Mouse (Mus musculus): ENCODE measurements at regions not wholly inside any gene's neighbourhood (a gene's known extent, or its start where the extent isn't known, plus 50 kb on each side); places are given as distances from the start of the nearest gene placed in this dataset.
A peak's percentile ranks its signal among the peaks of the same experiment; 100 is the strongest.

DNA sequence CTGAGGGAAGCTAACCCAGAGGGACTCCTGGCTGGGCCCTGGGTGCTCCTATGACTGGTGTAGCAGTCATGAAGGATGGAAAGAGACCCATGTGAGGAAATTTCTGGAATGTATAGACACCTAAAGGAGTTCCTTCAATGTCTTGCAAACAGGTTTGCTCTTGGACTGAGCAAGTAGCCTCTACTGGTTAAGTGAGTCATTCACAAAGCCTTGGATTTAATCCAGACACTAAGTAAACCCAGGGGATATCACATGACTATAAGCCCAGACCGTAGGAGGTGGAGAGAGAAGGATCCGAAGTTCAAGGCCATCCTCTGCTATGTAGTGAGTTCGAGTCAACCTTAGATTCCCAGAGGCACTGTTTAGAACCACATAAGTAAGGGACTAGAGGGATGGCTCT, 1286.5 kb upstream of the A1bg start:
- WGBS: 83% methylated on average over 3 of the region's 3 CpGs

DNA sequence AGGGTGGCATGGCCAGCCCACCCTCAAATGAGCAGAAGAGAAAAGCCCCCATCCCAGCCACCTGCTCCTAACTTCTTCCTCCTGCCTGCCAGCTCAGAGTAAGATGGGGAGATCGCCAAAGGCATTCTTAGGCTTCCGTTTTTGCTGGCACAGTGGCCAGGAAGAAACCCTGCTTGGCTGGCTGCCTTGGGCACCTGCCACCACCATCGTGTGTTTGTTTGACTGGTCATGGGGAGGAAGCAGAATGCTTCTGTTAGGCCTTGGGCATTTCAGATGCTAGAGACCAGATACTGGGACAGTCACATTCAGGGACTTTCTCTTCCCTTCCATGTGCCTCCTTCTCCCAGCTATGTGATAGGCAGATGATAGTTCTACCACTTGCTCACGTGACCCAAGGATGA, 1283.7 kb upstream of the A1bg start:
- Histone ChIP-seq H3K9me3 (no peaks in the 10 kb centered on the region), H3K27me3 (replicated peaks) (no peaks in the 10 kb centered on the region), H3K4me2 (no peak overlapping the region), H3K27ac (no peak overlapping the region), H3K4me1 (no peaks in the 10 kb centered on the region), H3K9ac (no peak overlapping the region), H3K4me3 (replicated peaks) (no peak overlapping the region), H3K36me3 (no peaks in the 10 kb centered on the region)
- ATAC-seq (ENCODE audit: insufficient read depth, low FRiP score, low read depth): no peak
- WGBS: 81% methylated on average over 4 of the region's 4 CpGs

More for the DNA sequence above, 1286.5 kb upstream of the A1bg start:
- no peak overlapping the region for H3K4me3 ChIP-seq (replicated peaks)
- H3K9me3 ChIP-seq: no peaks in the 10 kb centered on the region
- no peak overlapping the region for H3K9ac ChIP-seq
- no peak for ATAC-seq (ENCODE audit: insufficient read depth, low FRiP score, low read depth)
- no peaks in the 10 kb centered on the region for H3K36me3 ChIP-seq
- no peaks in the 10 kb centered on the region for H3K27me3 ChIP-seq (replicated peaks)
- no peaks in the 10 kb centered on the region for H3K4me1 ChIP-seq
- no peak overlapping the region for H3K27ac ChIP-seq
- H3K4me2 ChIP-seq: no peak overlapping the region

GRCm38 (mm10) chr15:62203951-62204905, 1281.4 kb upstream of the A1bg start:
- Histone ChIP-seq H3K9ac (no peak overlapping the region), H3K4me2 (no peak overlapping the region), H3K27ac (peak overlapping the region; percentile 26; the same call in 1 of the 2 replicates), H3K27me3 (replicated peaks) (no peaks in the 10 kb centered on the region), H3K36me3 (no peaks in the 10 kb centered on the region), H3K4me1 (no peaks in the 10 kb centered on the region), H3K4me3 (replicated peaks) (no peak overlapping the region), H3K9me3 (no peaks in the 10 kb centered on the region)
- 64% methylated on average over 18 of the region's 18 CpGs for WGBS
- ATAC-seq (ENCODE audit: insufficient read depth, low FRiP score, low read depth): peak; percentile 80

- Histone ChIP-seq H3K27ac (no peak overlapping the region), H3K9ac (no peak overlapping the region), H3K4me1 (no peaks in the 10 kb centered on the region), H3K27me3 (replicated peaks) (no peaks in the 10 kb centered on the region), H3K4me2 (no peak overlapping the region), H3K36me3 (no peaks in the 10 kb centered on the region), H3K9me3 (no peaks in the 10 kb centered on the region), H3K4me3 (replicated peaks) (no peak overlapping the region)
- ATAC-seq (ENCODE audit: insufficient read depth, low FRiP score, low read depth): no peak
- 76% methylated on average over 10 of the region's 10 CpGs for WGBS
Observed at GRCm38 (mm10) chr15:62202781-62203375, 1280.1 kb upstream of the A1bg start.

DNA sequence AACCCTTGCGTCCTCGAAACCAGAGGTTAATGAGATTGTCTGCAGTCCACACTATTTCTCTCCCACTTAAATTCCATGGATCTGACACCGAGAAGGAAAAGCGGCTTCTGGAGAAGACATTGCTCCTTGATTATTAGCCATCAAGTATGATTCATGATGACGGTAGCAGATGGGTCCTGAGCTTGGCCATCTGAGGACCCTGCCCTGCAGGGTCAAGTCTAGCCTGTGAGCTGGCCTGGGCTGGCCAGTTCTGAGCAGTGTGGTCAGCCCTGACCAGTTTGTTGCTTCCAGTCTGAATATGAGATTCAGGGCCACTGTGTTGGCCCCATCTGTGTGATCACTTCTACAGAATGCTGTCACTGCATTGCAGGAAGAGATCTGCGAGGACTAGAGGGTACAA, 1275.9 kb upstream of the A1bg start:
- Histone ChIP-seq H3K9ac (no peak overlapping the region), H3K27ac (no peak overlapping the region), H3K36me3 (no peaks in the 10 kb centered on the region), H3K27me3 (replicated peaks) (no peaks in the 10 kb centered on the region), H3K4me1 (no peaks in the 10 kb centered on the region), H3K9me3 (no peaks in the 10 kb centered on the region), H3K4me2 (no peak overlapping the region), H3K4me3 (replicated peaks) (no peak overlapping the region)
- WGBS: 91% methylated on average over 6 of the region's 6 CpGs
- no peak for ATAC-seq (ENCODE audit: insufficient read depth, low FRiP score, low read depth)

DNA sequence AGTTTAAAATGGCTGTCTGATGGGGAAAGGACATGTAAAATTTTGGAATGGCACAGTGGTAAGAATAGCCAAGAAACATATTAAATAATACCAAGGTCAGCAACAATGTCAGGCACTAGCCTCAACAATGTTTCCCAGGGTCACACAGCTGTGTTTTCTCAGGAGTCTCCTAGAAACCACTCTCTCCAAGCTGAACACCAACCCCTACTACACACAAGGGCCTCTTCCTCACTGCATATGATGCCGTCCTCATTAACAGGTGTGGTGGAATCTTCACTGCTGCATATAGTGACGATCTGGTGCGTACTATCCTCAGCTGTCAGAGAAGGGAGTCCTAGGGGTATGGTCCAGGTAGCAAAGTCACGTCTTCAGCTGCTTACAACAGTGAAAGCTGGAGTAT, 1275.4 kb upstream of the A1bg start:
- Histone ChIP-seq H3K27me3 (replicated peaks) (no peaks in the 10 kb centered on the region), H3K9me3 (no peaks in the 10 kb centered on the region), H3K9ac (no peak overlapping the region), H3K27ac (no peak overlapping the region), H3K4me3 (replicated peaks) (no peak overlapping the region), H3K4me2 (no peak overlapping the region), H3K36me3 (no peaks in the 10 kb centered on the region), H3K4me1 (no peaks in the 10 kb centered on the region)
- 81% methylated on average over 4 of the region's 4 CpGs for WGBS
- ATAC-seq (ENCODE audit: insufficient read depth, low FRiP score, low read depth): no peak

- Histone ChIP-seq H3K27me3 (replicated peaks) (no peaks in the 10 kb centered on the region), H3K4me3 (replicated peaks) (no peak overlapping the region), H3K4me2 (no peak overlapping the region), H3K4me1 (no peaks in the 10 kb centered on the region), H3K9me3 (no peaks in the 10 kb centered on the region), H3K36me3 (no peaks in the 10 kb centered on the region), H3K27ac (no peak overlapping the region), H3K9ac (no peak overlapping the region)
- 77% methylated on average over 5 of the region's 5 CpGs for WGBS
- no peak for ATAC-seq (ENCODE audit: insufficient read depth, low FRiP score, low read depth)
Observed at GRCm38 (mm10) chr15:62195440-62195839, 1272.6 kb upstream of the A1bg start.

- Histone ChIP-seq H3K36me3 (no peaks in the 10 kb centered on the region), H3K27me3 (replicated peaks) (no peaks in the 10 kb centered on the region), H3K9ac (no peak overlapping the region), H3K9me3 (no peaks in the 10 kb centered on the region), H3K4me2 (no peak overlapping the region), H3K4me3 (replicated peaks) (no peak overlapping the region), H3K4me1 (no peaks in the 10 kb centered on the region), H3K27ac (no peak overlapping the region)
- ATAC-seq (ENCODE audit: insufficient read depth, low FRiP score, low read depth): no peak
- WGBS: 51% methylated on average over 1 of the region's 1 CpGs
Observed at GRCm38 (mm10) chr15:62192706-62193105, 1269.9 kb upstream of the A1bg start.

GRCm38 (mm10) chr15:62191641-62192040, 1268.8 kb upstream of the A1bg start:
- no peak for ATAC-seq (ENCODE audit: insufficient read depth, low FRiP score, low read depth)
- H3K4me1 ChIP-seq: no peaks in the 10 kb centered on the region
- no peak overlapping the region for H3K4me3 ChIP-seq (replicated peaks)
- no peaks in the 10 kb centered on the region for H3K9me3 ChIP-seq
- H3K27ac ChIP-seq: no peak overlapping the region
- no peak overlapping the region for H3K9ac ChIP-seq
- no peaks in the 10 kb centered on the region for H3K27me3 ChIP-seq (replicated peaks)
- no peaks in the 10 kb centered on the region for H3K36me3 ChIP-seq
- no peak overlapping the region for H3K4me2 ChIP-seq
- 98% methylated on average over 1 of the region's 1 CpGs for WGBS

DNA sequence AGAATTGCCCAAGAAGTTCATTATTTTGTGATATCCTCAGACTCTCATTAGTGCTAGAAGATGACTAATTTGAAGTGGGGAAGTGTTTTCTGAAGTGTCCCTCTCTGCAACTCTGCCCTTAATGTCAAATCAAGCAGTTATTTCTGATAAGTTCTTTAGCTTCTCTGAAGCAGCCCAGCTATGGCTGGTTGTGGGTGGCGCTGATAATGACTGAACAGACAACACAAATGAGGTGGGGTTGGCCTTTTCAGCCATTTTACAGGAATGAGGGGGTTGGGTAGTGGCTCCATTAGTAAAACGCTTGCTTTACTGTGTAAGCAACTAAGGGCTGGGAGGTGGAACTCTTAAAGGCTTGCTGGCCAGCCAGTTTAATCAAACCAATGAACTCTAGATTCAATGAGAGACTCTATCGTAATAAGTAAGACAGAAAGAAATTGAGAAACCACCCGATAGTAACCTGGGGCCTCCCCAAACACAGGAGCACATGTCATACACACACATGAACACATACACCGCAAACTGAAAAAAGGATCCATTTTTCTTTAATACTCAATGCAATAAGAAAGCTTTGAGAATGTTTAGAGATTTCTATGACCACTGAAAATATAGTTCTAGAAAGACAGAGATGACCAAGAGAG, 1268.3 kb upstream of the A1bg start:
- H3K27me3 ChIP-seq (replicated peaks): no peaks in the 10 kb centered on the region
- peak; percentile 60; the same call in 1 of the 2 replicates for ATAC-seq (ENCODE audit: insufficient read depth, low FRiP score, low read depth)
- H3K27ac ChIP-seq: no peak overlapping the region
- H3K4me3 ChIP-seq (replicated peaks): no peak overlapping the region
- H3K9me3 ChIP-seq: no peaks in the 10 kb centered on the region
- no peaks in the 10 kb centered on the region for H3K36me3 ChIP-seq
- H3K4me2 ChIP-seq: no peak overlapping the region
- H3K9ac ChIP-seq: no peak overlapping the region
- no peaks in the 10 kb centered on the region for H3K4me1 ChIP-seq
- 81% methylated on average over 5 of the region's 5 CpGs for WGBS

GRCm38 (mm10) chr15:62190224-62190910, 1267.6 kb upstream of the A1bg start:
- no peak for ATAC-seq (ENCODE audit: insufficient read depth, low FRiP score, low read depth)

More at GRCm38 (mm10) chr15:62190224-62190910, 1267.6 kb upstream of the A1bg start:
- H3K27me3 ChIP-seq (replicated peaks): no peaks in the 10 kb centered on the region
- no peaks in the 10 kb centered on the region for H3K4me1 ChIP-seq
- no peak overlapping the region for H3K4me3 ChIP-seq (replicated peaks)
- H3K27ac ChIP-seq: no peak overlapping the region
- no peaks in the 10 kb centered on the region for H3K9me3 ChIP-seq
- 74% methylated on average over 5 of the region's 5 CpGs for WGBS
- H3K9ac ChIP-seq: no peak overlapping the region
- no peak overlapping the region for H3K4me2 ChIP-seq
- H3K36me3 ChIP-seq: no peaks in the 10 kb centered on the region
